Mouse (Mus musculus) CH12.LX (cell line): ENCODE measurements around the gene Qrfp.

Experiments used
- BHLHE40 ChIP-seq: IDR thresholded peaks from 2 replicates; pipeline ENCODE4 v1.6.1; 2011; ENCODE audit warnings: mild to moderate bottlenecking, low read depth, low read length, improper control_type of control experiment
- CTCF ChIP-seq, 2 experiments: IDR thresholded peaks in 1 of 2; conservative IDR thresholded peaks in 1 of 2; 2 replicates each; pipeline ENCODE4 v1.5.1; 2011 to 2012; ENCODE audit warnings: low read depth in 2 of 2, low read length in 2 of 2, improper control_type of control experiment in 1 of 2, inconsistent platforms in 1 of 2, mild to moderate bottlenecking in 1 of 2, moderate library complexity in 1 of 2
- E2F4 ChIP-seq: IDR thresholded peaks from 2 replicates; pipeline ENCODE4 v1.6.1; 2011; ENCODE audit warnings: low read depth, low read length, improper control_type of control experiment; ENCODE audit not compliant: insufficient replicate concordance
- IRF4 ChIP-seq: IDR thresholded peaks from 2 replicates; pipeline ENCODE4 v1.6.1; 2014; ENCODE audit warnings: low read depth, mild to moderate bottlenecking, inconsistent platforms, low read length, improper control_type of control experiment
- JUND ChIP-seq: conservative IDR thresholded peaks from 2 replicates; pipeline ENCODE4 v1.6.1; 2011; ENCODE audit warnings: low read depth, low read length, improper control_type of control experiment
- MAFK ChIP-seq: IDR thresholded peaks from 2 replicates; pipeline ENCODE4 v1.6.1; 2011; ENCODE audit warnings: low read length, improper control_type of control experiment; ENCODE audit not compliant: insufficient replicate concordance
- MAX ChIP-seq: IDR thresholded peaks from 2 replicates; pipeline ENCODE4 v1.6.1; 2011; ENCODE audit warnings: low read length, improper control_type of control experiment
- MXI1 ChIP-seq: IDR thresholded peaks from 2 replicates; pipeline ENCODE4 v1.6.1; 2011; ENCODE audit warnings: mild to moderate bottlenecking, low read depth, low read length, improper control_type of control experiment
- NRF1 ChIP-seq: IDR thresholded peaks from 2 replicates; pipeline ENCODE4 v1.6.1; 2014; ENCODE audit warnings: low read depth, mild to moderate bottlenecking, inconsistent platforms, low read length, improper control_type of control experiment, moderate library complexity
- POLR2A ChIP-seq: IDR thresholded peaks from 2 replicates; pipeline ENCODE4 v1.6.1; 2011; ENCODE audit warnings: low read depth, mild to moderate bottlenecking, improper control_type of control experiment, low read length
- TCF12 ChIP-seq: IDR thresholded peaks from 2 replicates; pipeline ENCODE4 v1.6.1; 2014; ENCODE audit warnings: low read depth, mild to moderate bottlenecking, inconsistent platforms, low read length, improper control_type of control experiment
- UBTF ChIP-seq: IDR thresholded peaks from 2 replicates; pipeline ENCODE4 v1.6.1; 2012; ENCODE audit warnings: low read depth, mild to moderate bottlenecking, inconsistent platforms, low read length, improper control_type of control experiment, moderate library complexity
- ZMIZ1 ChIP-seq: IDR thresholded peaks from 2 replicates; pipeline ENCODE4 v1.6.1; 2012; ENCODE audit warnings: low read depth, mild to moderate bottlenecking, inconsistent platforms, low read length, improper control_type of control experiment

- TF ChIP-seq JUND, result no peak
- TF ChIP-seq POLR2A, result no peak
- TF ChIP-seq CTCF (conservative IDR thresholded peaks at IDR 0.05 in 1 of 2, IDR thresholded peaks at IDR 0.05 in 1 of 2; ENCODE audit: low read depth in 2 of 2, low read length in 2 of 2), result no peak
- TF ChIP-seq TCF12, result no peak
- no peak for TF ChIP-seq IRF4
- TF ChIP-seq MAX, result no peak
- no peak for TF ChIP-seq BHLHE40
- no peak for TF ChIP-seq MAFK
- TF ChIP-seq E2F4, result no peak
- no peak for TF ChIP-seq NRF1
- no peak for TF ChIP-seq MXI1
- TF ChIP-seq UBTF, result no peak
- TF ChIP-seq ZMIZ1, result no peak
Observed at GRCm38 (mm10) chr2:31779258-31779657, 31.1 kb downstream of the Qrfp start.
